Mouse (Mus musculus) limb, embryonic 12.5 days (tissue): ENCODE data around the gene Tmem109. TPM values are rescaled to one million over a fixed set of nuclear protein-coding genes. Genes with fewer than 3 reads are reported as not detected.

ENCODE experiments used
- ATAC-seq: fragments of 200-750 bp; cut with Nextera tagmentation; 2 replicates; pipeline ENCODE4 v1.8.0; 2017; ENCODE audit warnings: low read depth, moderate TSS enrichment; ENCODE audit not compliant: insufficient number of reproducible peaks, insufficient read depth, low FRiP score, low TSS enrichment
- H3K27ac ChIP-seq: fragments of 300-500 bp; sonication (generic); 2 replicates; pipeline ENCODE4 v1.5.1; 2016; ENCODE audit warnings: mild to moderate bottlenecking, moderate library complexity
- H3K27me3 ChIP-seq: fragments of 300-500 bp; sonication (generic); 2 replicates; pipeline ENCODE4 v1.6.1; 2016; ENCODE audit warnings: mild to moderate bottlenecking, moderate library complexity
- H3K36me3 ChIP-seq: fragments of 300-500 bp; sonication (generic); 2 replicates; pipeline ENCODE4 v1.6.1; 2016; ENCODE audit warnings: mild to moderate bottlenecking, moderate library complexity
- H3K4me1 ChIP-seq: fragments of 300-500 bp; sonication (generic); replicated peaks from 2 replicates; pipeline ENCODE4 v1.6.1; 2016
- H3K4me2 ChIP-seq: fragments of 300-500 bp; sonication (generic); 2 replicates; pipeline ENCODE4 v1.6.1; 2016; ENCODE audit warnings: mild to moderate bottlenecking, moderate library complexity
- H3K4me3 ChIP-seq: fragments of 300-500 bp; sonication (generic); replicated peaks from 2 replicates; pipeline ENCODE4 v1.5.1; 2016; ENCODE audit warnings: mild to moderate bottlenecking
- H3K9ac ChIP-seq: fragments of 300-500 bp; sonication (generic); replicated peaks from 2 replicates; pipeline ENCODE4 v1.6.1; 2016; ENCODE audit warnings: mild to moderate bottlenecking, moderate library complexity
- H3K9me3 ChIP-seq: fragments of 300-500 bp; sonication (generic); 2 replicates; pipeline ENCODE4 v1.6.1; 2016; ENCODE audit warnings: mild to moderate bottlenecking, moderate library complexity
- WGBS: fragments of 180-500 bp; shearing (Covaris S2); methylation state at CpG from one replicate; pipeline ENCODE4 v1.1.7; 2016; 5-methylcytosine and 5-hydroxymethylcytosine counted together
- polyA plus RNA-seq: library from polyadenylated mRNA; unstranded; fragments of >200 nt; fragmentation: Nextera tagmentation; extraction: Ambion mirVana; gene quantifications from 2 replicates; pipeline ENCODE4 v1.2.1, GENCODE M21; 2016

Tmem109 gene
- polyA plus RNA-seq, 1 experiment from 2014 or later = 68.7 TPM

- 33% methylated on average over 5 of the region's 5 CpGs for WGBS
- Histone ChIP-seq H3K36me3 (peaks cover 67% of the 10 kb centered on the region), H3K4me2 (peak overlapping the region; percentile 91), H3K27ac (no peak overlapping the region), H3K4me3 (peak overlapping the region; percentile 83), H3K9ac (peak overlapping the region; percentile 90), H3K4me1 (peaks cover 26% of the 10 kb centered on the region), H3K27me3 (no peaks in the 10 kb centered on the region), H3K9me3 (no peaks in the 10 kb centered on the region)
- no peak for ATAC-seq
Measured at GRCm38 (mm10) chr19:10867946-10868622, 13.7 kb downstream of the Tmem109 start.

GRCm38 (mm10) chr19:10866351-10866750 is 15.4 kb downstream of the Tmem109 start:
- peaks cover 67% of the 10 kb centered on the region for H3K36me3 ChIP-seq
- H3K4me2 ChIP-seq = no peak overlapping the region

GRCm38 (mm10) chr19:10860072-10860497 is 21.7 kb downstream of the Tmem109 start:
- Histone ChIP-seq H3K9ac (no peak overlapping the region; the same call in 1 of the 2 replicates), H3K4me3 (no peak overlapping the region), H3K27ac (no peak overlapping the region), H3K4me2 (no peak overlapping the region), H3K9me3 (no peaks in the 10 kb centered on the region), H3K27me3 (no peaks in the 10 kb centered on the region), H3K36me3 (peaks cover 94% of the 10 kb centered on the region), H3K4me1 (no peaks in the 10 kb centered on the region)
- ATAC-seq = no peak
- WGBS = 46% methylated on average over 22 of the region's 22 CpGs

More at GRCm38 (mm10) chr19:10866351-10866750, 15.4 kb downstream of the Tmem109 start:
- no peak for ATAC-seq
- Histone ChIP-seq H3K27ac (no peak overlapping the region), H3K4me1 (peaks cover 26% of the 10 kb centered on the region), H3K9me3 (no peaks in the 10 kb centered on the region), H3K4me3 (no peak overlapping the region), H3K27me3 (no peaks in the 10 kb centered on the region), H3K9ac (no peak overlapping the region)
- WGBS = 94% methylated on average over 13 of the region's 13 CpGs

GRCm38 (mm10) chr19:10856520-10856919 is 25.3 kb downstream of the Tmem109 start:
- no peaks in the 10 kb centered on the region for H3K9me3 ChIP-seq
- peaks cover 59% of the 10 kb centered on the region for H3K36me3 ChIP-seq

GRCm38 (mm10) chr19:10855422-10855821 is 26.4 kb downstream of the Tmem109 start:
- H3K4me2 ChIP-seq = no peak overlapping the region
- H3K36me3 ChIP-seq = peaks cover 48% of the 10 kb centered on the region
- H3K27ac ChIP-seq = no peak overlapping the region
- no peak overlapping the region for H3K9ac ChIP-seq
- no peaks in the 10 kb centered on the region for H3K27me3 ChIP-seq
- H3K4me1 ChIP-seq = no peaks in the 10 kb centered on the region
- no peaks in the 10 kb centered on the region for H3K9me3 ChIP-seq
- no peak for ATAC-seq
- WGBS = 86% methylated on average over 3 of the region's 3 CpGs
- no peak overlapping the region for H3K4me3 ChIP-seq

More at GRCm38 (mm10) chr19:10856520-10856919, 25.3 kb downstream of the Tmem109 start:
- no peak overlapping the region for H3K9ac ChIP-seq
- no peaks in the 10 kb centered on the region for H3K4me1 ChIP-seq
- H3K4me3 ChIP-seq = no peak overlapping the region
- ATAC-seq = no peak
- WGBS = 59% methylated on average over 2 of the region's 2 CpGs
- no peaks in the 10 kb centered on the region for H3K27me3 ChIP-seq
- no peak overlapping the region for H3K27ac ChIP-seq
- no peak overlapping the region for H3K4me2 ChIP-seq

GRCm38 (mm10) chr19:10847311-10848087 is 34.3 kb downstream of the Tmem109 start:
- no peak overlapping the region for H3K4me3 ChIP-seq
- 73% methylated on average over 3 of the region's 3 CpGs for WGBS
- H3K36me3 ChIP-seq = no peaks in the 10 kb centered on the region
- H3K27me3 ChIP-seq = peaks cover 9% of the 10 kb centered on the region
- no peak overlapping the region for H3K4me2 ChIP-seq
- ATAC-seq = no peak
- H3K4me1 ChIP-seq = no peaks in the 10 kb centered on the region
- H3K9ac ChIP-seq = no peak overlapping the region
- H3K27ac ChIP-seq = no peak overlapping the region
- H3K9me3 ChIP-seq = no peaks in the 10 kb centered on the region

- Histone ChIP-seq H3K9me3 (no peaks in the 10 kb centered on the region), H3K27ac (no peak overlapping the region), H3K36me3 (no peaks in the 10 kb centered on the region), H3K4me1 (no peaks in the 10 kb centered on the region), H3K4me2 (no peak overlapping the region), H3K9ac (no peak overlapping the region), H3K4me3 (no peak overlapping the region), H3K27me3 (peaks cover 10% of the 10 kb centered on the region)
- ATAC-seq = no peak
- 74% methylated on average over 7 of the region's 7 CpGs for WGBS
Measured at GRCm38 (mm10) chr19:10846150-10846549, 35.7 kb downstream of the Tmem109 start.

GRCm38 (mm10) chr19:10845454-10845853 is 36.3 kb downstream of the Tmem109 start:
- Histone ChIP-seq H3K4me2 (no peak overlapping the region), H3K36me3 (no peaks in the 10 kb centered on the region), H3K4me1 (no peaks in the 10 kb centered on the region), H3K4me3 (no peak overlapping the region), H3K27me3 (peaks cover 10% of the 10 kb centered on the region), H3K27ac (no peak overlapping the region), H3K9ac (no peak overlapping the region), H3K9me3 (no peaks in the 10 kb centered on the region)
- ATAC-seq = no peak
- 82% methylated on average over 3 of the region's 3 CpGs for WGBS

- Histone ChIP-seq H3K4me3 (no peak overlapping the region), H3K36me3 (no peaks in the 10 kb centered on the region), H3K9ac (no peak overlapping the region), H3K9me3 (no peaks in the 10 kb centered on the region), H3K27me3 (peaks cover 10% of the 10 kb centered on the region), H3K4me1 (no peaks in the 10 kb centered on the region), H3K4me2 (no peak overlapping the region), H3K27ac (no peak overlapping the region)
- ATAC-seq = no peak
- 86% methylated on average over 5 of the region's 5 CpGs for WGBS
Measured at GRCm38 (mm10) chr19:10844206-10844605, 37.6 kb downstream of the Tmem109 start.

GRCm38 (mm10) chr19:10842914-10843313 is 38.9 kb downstream of the Tmem109 start:
- Histone ChIP-seq H3K9ac (no peak overlapping the region), H3K4me1 (no peaks in the 10 kb centered on the region), H3K9me3 (no peaks in the 10 kb centered on the region), H3K27me3 (peaks cover 10% of the 10 kb centered on the region), H3K27ac (no peak overlapping the region), H3K4me2 (no peak overlapping the region), H3K36me3 (no peaks in the 10 kb centered on the region), H3K4me3 (no peak overlapping the region)
- no peak for ATAC-seq
- WGBS = 51% methylated on average over 24 of the region's 24 CpGs

- H3K36me3 ChIP-seq = no peaks in the 10 kb centered on the region
- no peaks in the 10 kb centered on the region for H3K9me3 ChIP-seq
- ATAC-seq = no peak
- H3K4me1 ChIP-seq = no peaks in the 10 kb centered on the region
- H3K4me3 ChIP-seq = no peak overlapping the region
- peaks cover 10% of the 10 kb centered on the region for H3K27me3 ChIP-seq
- no peak overlapping the region for H3K4me2 ChIP-seq
- H3K9ac ChIP-seq = no peak overlapping the region
- H3K27ac ChIP-seq = no peak overlapping the region
- 57% methylated on average over 16 of the region's 16 CpGs for WGBS
Measured at GRCm38 (mm10) chr19:10841721-10842626, 39.8 kb downstream of the Tmem109 start.
